Comparison of ENCODE assay signal across 9 mouse cellular contexts in the genomic region with DNA sequence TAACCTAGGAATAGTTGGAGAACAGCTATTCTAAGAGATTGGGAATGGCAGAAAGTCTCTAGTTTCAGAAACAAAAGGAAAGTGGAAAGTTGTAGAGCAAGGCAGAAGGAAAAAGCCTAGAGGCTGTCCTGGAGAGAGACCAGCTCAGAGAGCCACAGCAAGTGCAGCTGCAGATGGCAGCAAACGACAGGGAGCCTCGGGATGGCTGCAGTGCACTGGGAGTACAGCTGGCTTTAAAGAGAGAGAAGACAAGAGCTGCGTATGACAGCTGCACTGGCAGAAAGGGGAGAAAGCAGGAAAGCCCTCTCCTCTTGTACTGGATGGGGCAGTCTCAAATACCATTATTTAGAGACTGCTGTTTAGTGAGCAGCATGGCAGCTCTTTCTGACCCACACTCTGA. TPM values are rescaled to one million over a fixed set of nuclear protein-coding genes. Genes with fewer than 3 reads are reported as not detected.
DNase-seq lines count a peak whose midpoint lies in the region; ATAC-seq and TF ChIP-seq lines count a peak whose summit lies in the region.
"Had no signal": no experiment of that assay in that cellular context is flagged by ENCODE, and none has a peak within 500 bp of the region (broad histone marks: within the 10 kb centered on the region; RNA-seq: fewer than 3 reads in every experiment).

No protein-coding gene starts in this region.

- no peaks in the 10 kb centered on the region for H3K9me3 ChIP-seq in limb, embryonic 14.5 days (ENCODE audit: control insufficient read depth, low read length)
- no peaks in the 10 kb centered on the region for H3K9me3 ChIP-seq in limb, embryonic 10.5 days (replicated peaks)
- no peaks in the 10 kb centered on the region; the same call in 1 of the 2 replicates for H3K9me3 ChIP-seq in midbrain, embryonic 14.5 days (ENCODE audit: control insufficient read depth, low read length)

- ATAC-seq in limb, embryonic 14.5 days (ENCODE audit: low FRiP score, low read depth) = no peak
- no peak; the same call in 1 of the 2 replicates for ATAC-seq in midbrain, embryonic 14.5 days (ENCODE audit: low FRiP score, low TSS enrichment)

- H3K27me3 ChIP-seq in cerebellum, adult 2 months (ENCODE audit: control insufficient read depth, insufficient read depth, low read length) = no peaks in the 10 kb centered on the region
- no peaks in the 10 kb centered on the region for H3K27me3 ChIP-seq in limb, embryonic 14.5 days (ENCODE audit: control insufficient read depth, insufficient read depth, low read length)
- no peaks in the 10 kb centered on the region for H3K27me3 ChIP-seq in limb, embryonic 10.5 days (ENCODE audit: low read depth, poor library complexity, severe bottlenecking)
- no peaks in the 10 kb centered on the region for H3K27me3 ChIP-seq in midbrain, embryonic 14.5 days (ENCODE audit: control insufficient read depth, insufficient read depth, low read length)

- 8% methylated on average over 3 of the region's 3 CpGs for WGBS in cerebellum, adult 2 months
- WGBS in limb, embryonic 14.5 days = 10% methylated on average over 3 of the region's 3 CpGs
- WGBS in limb, embryonic 10.5 days = 32% methylated on average over 3 of the region's 3 CpGs
- 6% methylated on average over 3 of the region's 3 CpGs for WGBS in midbrain, embryonic 14.5 days

- DNase-seq in cerebellum, adult 2 months = peak in 1 of 2 experiments; percentile 36
- DNase-seq in cerebellum, postnatal 36 days = no peak
- peak; percentile 9 for DNase-seq in limb, embryonic 14.5 days (ENCODE audit: low spot score)
- no peak for DNase-seq in limb, embryonic 10.5 days (ENCODE audit: low spot score)
- peak; percentile 41 for DNase-seq in embryo, embryonic 11 days
- peak; percentile 63 for DNase-seq in midbrain, embryonic 14.5 days
- no peak for DNase-seq in spleen, postnatal 36 days (ENCODE audit: low spot score in 2 of 2)
- no peak for DNase-seq in layer of hippocampus, postnatal 25 days (ENCODE audit: extremely low spot score in 1 of 2, low spot score in 1 of 2)

- no peak overlapping the region for H3K4me2 ChIP-seq in limb, embryonic 14.5 days (replicated peaks; ENCODE audit: low read depth, low read length, severe bottlenecking)
- H3K4me2 ChIP-seq in midbrain, embryonic 14.5 days (ENCODE audit: low read length) = no peak overlapping the region

- TF ChIP-seq CTCF in cerebellum, adult 2 months (IDR thresholded peaks at IDR 0.05; ENCODE audit: borderline replicate concordance, insufficient read depth, low read depth, low read length) = peak; percentile 20; the same call in 1 of the 2 replicates

- H3K27ac ChIP-seq in cerebellum, adult 2 months (ENCODE audit: insufficient read depth, low read length) = no peak overlapping the region
- no peak overlapping the region for H3K27ac ChIP-seq in limb, embryonic 14.5 days (replicated peaks; ENCODE audit: low read depth, low read length)
- H3K27ac ChIP-seq in limb, embryonic 10.5 days = no peak overlapping the region
- H3K27ac ChIP-seq in midbrain, embryonic 14.5 days (replicated peaks; ENCODE audit: low read depth, low read length) = no peak overlapping the region

- peaks cover 6% of the 10 kb centered on the region; the same call in 1 of the 2 replicates for H3K4me1 ChIP-seq in cerebellum, adult 2 months (ENCODE audit: control insufficient read depth, insufficient read depth, low read length)
- no peaks in the 10 kb centered on the region for H3K4me1 ChIP-seq in limb, embryonic 14.5 days (ENCODE audit: control insufficient read depth, insufficient read depth, low read length)
- no peaks in the 10 kb centered on the region for H3K4me1 ChIP-seq in limb, embryonic 10.5 days
- H3K4me1 ChIP-seq in midbrain, embryonic 14.5 days (ENCODE audit: control insufficient read depth, insufficient read depth, low read length) = no peaks in the 10 kb centered on the region

- no peak for TF ChIP-seq POLR2A in cerebellum, adult 2 months (IDR thresholded peaks at IDR 0.05; ENCODE audit: borderline replicate concordance, insufficient read depth, low read length)
- no peak for TF ChIP-seq POLR2A in limb, embryonic 14.5 days (IDR thresholded peaks at IDR 0.05; ENCODE audit: borderline replicate concordance, extremely low read depth, insufficient read depth, insufficient read length)

- H3K9ac ChIP-seq in limb, embryonic 14.5 days (ENCODE audit: low read depth, low read length, severe bottlenecking) = no peak overlapping the region
- no peak overlapping the region for H3K9ac ChIP-seq in midbrain, embryonic 14.5 days (replicated peaks; ENCODE audit: low read length)

- H3K4me3 ChIP-seq in cerebellum, adult 2 months (replicated peaks; ENCODE audit: insufficient read depth, low read depth, low read length) = no peak overlapping the region
- no peak overlapping the region for H3K4me3 ChIP-seq in limb, embryonic 14.5 days (replicated peaks; ENCODE audit: low read length)
- H3K4me3 ChIP-seq in limb, embryonic 10.5 days = no peak overlapping the region
- no peak overlapping the region for H3K4me3 ChIP-seq in midbrain, embryonic 14.5 days (replicated peaks; ENCODE audit: low read depth, low read length)

- H3K36me3 ChIP-seq in limb, embryonic 14.5 days (ENCODE audit: control insufficient read depth, insufficient read depth, low read length) = no peaks in the 10 kb centered on the region
- H3K36me3 ChIP-seq in limb, embryonic 10.5 days = no peaks in the 10 kb centered on the region
- no peaks in the 10 kb centered on the region for H3K36me3 ChIP-seq in midbrain, embryonic 14.5 days (ENCODE audit: control insufficient read depth, insufficient read depth, low read length)

RNA-seq across cellular contexts. Expression of gene Stxbp5l, which starts 37.7 kb away (rescaled TPM):
- 20.0 and 25.4 TPM in 2 replicates for polyA plus RNA-seq in cerebellum, adult 2 months (2012; rRNA removed)
- polyA plus RNA-seq in limb, embryonic 14.5 days (2012; rRNA removed) = 0.08 TPM in 2 replicates
- 0.10 and 0.22 TPM in 2 replicates for polyA plus RNA-seq in limb, embryonic 14.5 days (2014; fragmentation: Nextera tagmentation; extraction: Ambion mirVana)
- 0.05 and 0.29 TPM in 2 replicates for polyA plus RNA-seq in limb, embryonic 10.5 days (2016; fragmentation: Nextera tagmentation; extraction: Ambion mirVana)
- polyA plus RNA-seq in midbrain, embryonic 14.5 days (2014; fragmentation: Nextera tagmentation; extraction: Ambion mirVana) = 16.0 and 16.7 TPM in 2 replicates
- 100 to 1,000 TPM; 111 to 147 TPM for total RNA-seq in layer of hippocampus, postnatal 25 days (2021)
- polyA plus RNA-seq: C2C12 had no signal

Comparison
In these comparisons a context has a peak if more than half of its experiments do, and no peak if none do; other contexts are left out.
1. DNase-seq: peak in limb, embryonic 14.5 days (single experiment), embryo, embryonic 11 days (single experiment) and midbrain, embryonic 14.5 days (single experiment); none in cerebellum, postnatal 36 days (0 of 2), limb, embryonic 10.5 days (single experiment), spleen, postnatal 36 days (0 of 2) and layer of hippocampus, postnatal 25 days (0 of 2).
2. RNA of gene Stxbp5l, which starts 37.7 kb away (polyA plus RNA-seq): 20.0 to 25.4 TPM in cerebellum, adult 2 months and 16.0 to 16.7 TPM in midbrain, embryonic 14.5 days; 0.05 to 0.29 TPM in limb, embryonic 10.5 days and 0.08 to 0.22 TPM in limb, embryonic 14.5 days; every median in the first group is over 10 times any median in the second.